Mouse (Mus musculus): ENCODE measurements around the gene Crmp1.

- TF ChIP-seq CTCF (IDR thresholded peaks at IDR 0.05; ENCODE audit: low read depth), result no peak
- no peak for TF ChIP-seq EP300 (IDR thresholded peaks at IDR 0.05; ENCODE audit: low read depth)
These were observed 15.5 kb downstream of the Crmp1 start for GRCm38 (mm10) chr5:37257243-37257642.
